Mouse (Mus musculus) erythroblast, embryonic 14.5 days (primary cell): ENCODE results near the gene Rbfox2.

Experiments used
- GATA1 ChIP-seq: IDR thresholded peaks from 2 replicates; pipeline ENCODE4 v1.6.1; 2012; ENCODE audit warnings: low read length, inconsistent platforms, mixed read lengths
- TAL1 ChIP-seq: IDR thresholded peaks from 3 replicates; pipeline ENCODE4 v1.6.1; 2012; ENCODE audit warnings: low read length, inconsistent platforms, mixed read lengths

GRCm38 (mm10) chr15:77273947-77274346 is 32.9 kb downstream of the Rbfox2 start:
- TF ChIP-seq TAL1, result no peak
- no peak for TF ChIP-seq GATA1
